Mouse (Mus musculus): Measurements from ENCODE around the gene Phgr1. TPM values are rescaled to one million over a fixed set of nuclear protein-coding genes. Genes with fewer than 3 reads are reported as not detected.

Gene Phgr1
- not detected for total RNA-seq (2021)
- long read RNA-seq, experiment 1: 0 reads
- long read RNA-seq, experiment 2: 0 reads

DNA sequence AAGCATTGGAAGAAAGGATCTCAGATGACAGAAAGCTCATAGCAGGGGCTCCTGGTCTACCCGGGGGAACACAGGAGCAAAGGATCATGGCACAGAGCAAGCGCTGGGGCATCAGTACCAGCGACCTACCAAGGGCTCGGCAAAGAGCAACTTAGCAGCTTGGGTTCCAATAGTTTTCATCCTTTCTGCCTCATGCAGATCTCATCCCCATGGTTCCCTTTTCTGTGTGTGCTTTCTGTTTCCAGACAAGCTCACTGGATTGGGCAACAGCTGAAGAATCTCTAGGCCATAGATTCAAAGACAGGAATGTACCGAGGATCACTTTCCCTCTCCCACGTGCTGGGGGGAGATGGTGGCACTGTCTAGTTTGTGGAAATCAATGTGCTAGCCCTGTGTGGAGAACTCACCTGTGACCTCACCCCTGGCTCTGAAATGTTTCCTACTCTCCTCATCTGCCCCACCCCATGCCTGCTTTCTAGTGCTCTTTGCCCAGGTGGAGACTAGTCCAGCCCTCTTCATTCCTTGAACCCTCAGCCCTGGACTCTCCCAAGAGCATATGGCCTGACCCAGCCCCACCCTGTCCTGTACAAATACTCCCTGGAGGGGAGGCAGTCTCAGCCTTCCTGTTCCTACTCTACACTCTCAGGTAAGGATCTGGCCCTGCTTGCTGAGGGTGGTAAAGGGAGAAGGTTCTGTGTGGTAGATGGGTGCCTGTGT lies at the start of gene Phgr1:
Gene Phgr1 (plus strand): TSS at position 612 of the 717 bp plus-strand sequence.
- no peak for TF ChIP-seq CTCF (IDR thresholded peaks at IDR 0.05)
- intact Hi-C loops (cut with DNase I): no loop called here
- no peak within 1 kb of the TSS for H3K4me3 ChIP-seq
- no peak for DNase-seq (ENCODE audit: extremely low spot score in 1 of 2, low spot score in 2 of 2)
- no peak within 1 kb of the TSS for H3K27ac ChIP-seq

DNA sequence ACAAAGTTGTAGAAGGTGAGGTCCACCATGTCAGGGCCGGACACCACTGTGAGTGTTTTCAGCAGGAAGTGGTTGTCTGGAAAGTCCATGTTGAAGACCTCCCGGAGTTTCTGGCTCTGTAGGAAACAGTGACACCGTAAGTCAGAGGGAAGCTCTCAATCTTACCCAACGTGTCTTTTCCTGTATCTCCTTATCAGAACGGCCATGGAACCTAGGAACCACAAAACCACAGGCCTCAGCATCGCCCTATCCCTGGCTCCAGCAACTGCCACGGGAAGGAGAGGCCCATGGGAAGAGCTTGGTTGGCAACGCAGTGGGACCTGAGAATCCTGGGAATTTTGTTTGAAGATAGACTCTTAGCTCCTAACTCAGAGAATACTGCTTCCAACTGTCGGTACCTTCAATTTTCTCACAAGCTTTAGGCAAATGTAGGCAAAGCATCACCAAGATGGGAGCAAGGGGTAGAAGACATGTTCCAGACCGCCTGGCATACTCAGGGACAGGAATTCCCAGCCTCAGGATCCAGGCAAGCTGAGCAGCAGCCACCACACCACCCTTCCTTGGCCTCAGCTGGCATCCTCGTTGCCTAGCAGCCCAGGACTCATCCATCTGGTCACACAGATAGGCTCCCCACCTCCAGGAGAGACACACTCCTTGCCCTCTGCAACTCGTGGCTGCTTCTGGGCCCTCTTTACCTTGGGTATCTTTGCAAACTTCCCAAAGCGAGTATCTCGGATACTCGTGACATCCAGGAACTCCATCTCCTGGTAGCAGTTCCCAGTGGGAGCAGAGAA lies 48.7 kb upstream of the Phgr1 start:
- Histone ChIP-seq H3K4me3 (no peak overlapping the region), H3K27ac (no peak overlapping the region)
- DNase-seq (ENCODE audit: extremely low spot score in 1 of 2, low spot score in 2 of 2): no peak
- no peak for TF ChIP-seq CTCF (IDR thresholded peaks at IDR 0.05)
- intact Hi-C loops (cut with DNase I): no loop called here

DNA sequence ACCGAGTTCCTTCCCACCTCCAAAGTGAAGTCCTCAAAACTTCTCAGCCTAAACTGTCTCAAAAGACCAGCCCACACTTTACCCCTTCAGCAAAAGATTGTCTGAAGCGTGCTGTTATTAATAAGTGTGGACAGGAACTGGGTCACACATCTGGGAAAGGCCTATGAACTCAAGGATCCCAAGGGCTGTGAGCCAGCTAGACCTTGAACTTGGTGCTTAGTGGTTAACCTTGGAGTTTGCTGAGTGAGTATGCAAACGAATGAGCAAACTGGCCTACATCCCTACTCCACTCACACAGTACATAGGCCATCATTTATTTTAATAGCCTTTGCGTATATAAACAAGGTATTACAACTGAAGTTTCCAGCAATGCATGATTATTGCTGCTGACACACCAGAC lies 47.1 kb upstream of the Phgr1 start:
- H3K4me3 ChIP-seq: no peak overlapping the region
- TF ChIP-seq CTCF (IDR thresholded peaks at IDR 0.05): no peak
- intact Hi-C loops (cut with DNase I): no loop called here
- DNase-seq (ENCODE audit: extremely low spot score in 1 of 2, low spot score in 2 of 2): no peak
- H3K27ac ChIP-seq: no peak overlapping the region

DNA sequence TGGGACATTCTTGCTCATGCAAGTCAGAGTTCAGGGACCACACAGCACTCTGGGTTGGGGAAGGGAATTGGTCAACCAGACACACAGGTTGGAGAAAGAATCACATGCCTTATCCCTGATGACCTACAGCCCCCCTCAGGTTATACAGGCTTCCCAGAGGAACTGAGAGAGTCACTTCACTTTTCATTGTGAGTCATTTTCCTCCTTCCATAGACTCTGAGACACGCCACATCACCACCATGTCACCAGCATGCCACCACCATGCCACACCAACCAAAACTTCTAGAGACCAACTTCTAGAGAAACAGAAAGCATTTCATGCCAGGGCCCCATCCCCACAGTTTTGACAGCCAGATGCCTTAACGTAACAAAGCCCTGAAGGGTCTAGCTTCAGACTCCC lies 45.7 kb upstream of the Phgr1 start:
- no peak overlapping the region for H3K4me3 ChIP-seq
- H3K27ac ChIP-seq: no peak overlapping the region
- intact Hi-C loops (cut with DNase I): no loop called here
- DNase-seq (ENCODE audit: extremely low spot score in 1 of 2, low spot score in 2 of 2): no peak
- TF ChIP-seq CTCF (IDR thresholded peaks at IDR 0.05): no peak

DNA sequence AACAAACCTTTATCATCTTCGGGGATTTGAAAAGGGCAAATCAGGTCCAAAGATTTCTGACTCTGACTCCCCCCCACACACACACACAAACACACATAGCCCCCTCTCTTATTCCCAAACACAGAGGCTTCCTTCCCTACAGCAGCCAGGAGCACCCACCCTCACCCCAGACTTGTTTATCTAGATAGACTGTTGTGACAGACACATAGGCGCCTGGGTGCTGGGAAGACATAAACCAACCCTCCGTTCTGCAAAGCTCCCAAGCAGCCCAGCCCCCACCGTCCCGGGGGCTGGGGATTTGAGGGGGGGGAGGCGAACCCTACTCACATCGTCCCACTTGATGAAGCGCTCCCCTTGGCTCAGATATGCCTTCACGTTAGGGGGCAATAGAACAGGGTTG lies 44.7 kb upstream of the Phgr1 start:
- TF ChIP-seq CTCF (IDR thresholded peaks at IDR 0.05): no peak
- no peak for DNase-seq (ENCODE audit: extremely low spot score in 1 of 2, low spot score in 2 of 2)
- intact Hi-C loops (cut with DNase I): no loop called here
- Histone ChIP-seq H3K27ac (no peak overlapping the region), H3K4me3 (no peak overlapping the region)

DNA sequence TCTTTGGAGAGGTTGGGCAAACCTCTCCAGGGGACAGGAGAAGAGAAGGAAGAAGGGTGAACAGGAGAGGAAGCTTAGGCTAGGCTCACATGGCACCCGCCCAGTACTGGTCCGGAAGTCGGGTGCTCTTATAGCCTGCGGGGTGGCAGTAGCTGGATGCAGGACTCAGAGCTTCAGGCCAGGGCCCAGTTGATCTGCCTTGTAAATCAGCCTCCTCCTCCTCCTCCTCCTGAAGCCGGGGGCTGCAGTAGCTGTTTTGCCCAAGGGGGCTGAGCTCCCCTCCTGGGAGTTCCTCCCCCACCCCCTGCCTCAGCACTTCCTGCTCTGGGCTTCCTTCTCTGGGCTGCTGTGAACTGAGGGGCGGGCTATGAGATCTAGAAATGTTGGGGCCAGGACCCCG lies 44.2 kb upstream of the Phgr1 start, which contains the start of gene Plcb2:
Gene Plcb2 (minus strand): TSS at position 102 of the 400 bp plus-strand sequence.
- no peak for TF ChIP-seq CTCF (IDR thresholded peaks at IDR 0.05)
- Histone ChIP-seq H3K27ac (no peak within 1 kb of the TSS), H3K4me3 (no peak within 1 kb of the TSS)
- no peak for DNase-seq (ENCODE audit: extremely low spot score in 1 of 2, low spot score in 2 of 2)
- intact Hi-C loops (cut with DNase I): no loop called here

DNA sequence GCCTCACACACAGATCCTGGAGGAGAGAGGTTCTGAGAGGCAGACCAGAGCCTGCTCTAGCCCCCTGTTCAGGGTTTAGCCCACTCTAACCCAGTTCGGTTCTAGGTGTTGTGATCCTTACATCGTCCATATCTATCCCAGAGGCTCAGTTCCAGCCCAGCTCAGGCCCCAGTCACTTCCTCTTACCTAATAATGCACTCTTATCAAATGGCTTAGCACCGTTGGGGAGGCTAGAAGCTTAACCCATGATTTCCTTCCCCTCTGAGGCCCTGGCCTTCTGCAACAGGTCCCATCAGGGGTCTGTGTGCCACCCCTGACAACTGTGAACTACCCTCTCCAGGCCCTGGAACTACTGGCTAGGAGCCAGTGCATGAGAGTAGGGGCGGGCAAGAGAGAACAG lies 43.4 kb upstream of the Phgr1 start:
- no peak for DNase-seq (ENCODE audit: extremely low spot score in 1 of 2, low spot score in 2 of 2)
- TF ChIP-seq CTCF (IDR thresholded peaks at IDR 0.05): no peak
- Histone ChIP-seq H3K27ac (no peak overlapping the region), H3K4me3 (no peak overlapping the region)
- intact Hi-C loops (cut with DNase I): no loop called here

DNA sequence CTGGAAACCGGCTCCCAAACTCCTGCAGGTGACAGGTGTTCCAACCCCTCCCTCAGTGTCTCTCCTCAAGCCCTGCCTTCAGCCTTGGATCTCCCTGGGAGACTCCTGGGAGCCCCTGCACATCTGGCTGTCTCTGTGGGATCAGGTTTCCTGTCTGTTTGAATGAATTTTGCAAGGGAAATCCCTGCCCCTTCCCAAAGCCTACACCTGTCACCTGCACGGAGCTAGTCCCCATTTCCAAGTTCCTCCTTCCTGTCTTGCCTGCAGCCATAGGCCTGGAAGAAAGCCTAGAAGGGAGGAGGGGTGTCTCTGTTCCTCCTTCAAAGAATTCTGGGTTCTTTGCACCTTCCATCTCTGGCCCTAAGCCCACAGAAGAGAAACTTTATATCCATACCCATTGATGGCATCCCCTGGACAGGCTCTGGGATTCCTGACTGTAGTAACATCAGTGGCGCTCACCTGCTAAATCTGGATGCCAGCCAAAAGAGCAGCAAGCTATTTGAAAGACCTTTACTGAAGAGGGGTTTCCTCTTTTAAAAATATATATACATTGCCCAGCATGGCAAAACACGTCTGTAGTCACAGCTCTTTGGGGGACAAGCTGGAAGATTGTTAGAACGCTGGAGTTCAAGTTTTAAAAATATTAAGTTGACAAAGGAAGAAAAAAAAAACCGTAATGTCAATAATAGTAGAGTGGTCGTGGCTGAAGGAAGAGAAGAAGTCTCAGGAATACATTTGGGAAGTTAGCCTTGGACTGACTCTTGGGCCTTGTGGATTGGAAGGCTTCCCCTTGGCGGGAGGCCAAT lies 42.5 kb upstream of the Phgr1 start:
- intact Hi-C loops (cut with DNase I): loop anchor here (1.0 to 10.0 kb wide), 4 partner anchors 29 to 468 kb away; no protein-coding TSS in a partner anchor
- Histone ChIP-seq H3K4me3 (no peak overlapping the region), H3K27ac (no peak overlapping the region)
- no peak for TF ChIP-seq CTCF (IDR thresholded peaks at IDR 0.05)
- DNase-seq (ENCODE audit: extremely low spot score in 1 of 2, low spot score in 2 of 2): no peak

DNA sequence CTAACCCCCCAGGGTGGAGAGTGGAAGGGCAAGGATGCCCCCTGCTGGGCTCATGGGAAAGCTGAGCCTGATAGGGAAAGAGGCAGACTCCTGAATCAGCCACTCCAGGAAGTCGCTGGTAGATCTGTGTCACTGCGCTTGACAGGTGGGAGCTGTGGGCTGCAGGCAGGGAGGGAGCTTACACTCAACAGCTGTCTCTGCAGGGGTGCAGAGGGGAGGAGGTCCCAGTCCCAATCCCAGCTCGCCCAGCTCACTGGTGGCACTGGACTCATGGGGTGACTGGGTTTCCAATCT lies 42.0 kb upstream of the Phgr1 start:
- no peak overlapping the region for H3K4me3 ChIP-seq
- intact Hi-C loops (cut with DNase I): loop anchor here (1.0 to 10.0 kb wide), 4 partner anchors 30 to 468 kb away; no protein-coding TSS in a partner anchor
- peak; percentile 79 for DNase-seq (ENCODE audit: extremely low spot score in 1 of 2, low spot score in 2 of 2)
- H3K27ac ChIP-seq: no peak overlapping the region
- TF ChIP-seq CTCF (IDR thresholded peaks at IDR 0.05): peak; percentile 94

DNA sequence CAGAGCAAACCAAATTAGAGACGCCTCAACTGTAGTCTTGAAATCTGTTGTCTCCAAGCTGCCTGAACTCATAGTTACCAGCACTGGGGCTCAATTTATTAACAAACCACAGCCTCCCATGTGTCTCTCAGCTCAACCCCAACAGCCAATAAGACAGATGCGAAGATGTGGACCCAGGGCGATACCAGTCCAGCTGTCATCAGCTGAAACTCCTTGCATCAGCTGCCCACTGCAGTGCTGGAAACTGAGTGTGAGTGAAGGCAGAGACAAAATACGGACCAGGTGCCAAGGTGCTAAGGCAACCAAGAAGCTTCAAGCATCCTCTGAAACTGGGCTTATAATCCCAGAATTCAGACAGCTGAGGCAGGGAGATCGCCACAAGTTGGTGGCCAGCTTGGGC lies 40.6 kb upstream of the Phgr1 start:
- intact Hi-C loops (cut with DNase I): loop anchor here (2.0 to 10.0 kb wide), 3 partner anchors 31 to 470 kb away; no protein-coding TSS in a partner anchor

DNA sequence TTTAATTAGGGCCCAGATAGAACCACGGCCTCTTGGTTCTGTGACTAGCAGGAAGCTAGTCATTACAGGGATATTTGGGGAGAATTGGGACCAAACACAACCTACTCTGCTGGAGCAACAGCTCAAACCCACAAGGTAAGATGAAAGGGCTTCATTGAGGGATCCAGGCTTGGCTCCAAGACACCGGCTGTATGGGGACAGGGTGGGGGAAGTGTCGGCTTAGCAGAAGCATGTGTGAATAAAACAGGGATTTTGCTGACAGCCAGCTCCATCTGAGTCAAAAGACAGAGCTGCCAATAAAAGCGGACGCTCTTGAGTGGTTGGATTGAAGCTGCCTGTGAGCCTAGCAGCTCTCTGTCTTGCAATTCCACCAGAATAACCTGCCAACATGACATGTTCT lies 39.2 kb upstream of the Phgr1 start:
- TF ChIP-seq CTCF (IDR thresholded peaks at IDR 0.05): no peak
- no peak for DNase-seq (ENCODE audit: extremely low spot score in 1 of 2, low spot score in 2 of 2)
- intact Hi-C loops (cut with DNase I): loop anchor here (5.0 to 10.0 kb wide), 2 partner anchors 249 to 471 kb away; no protein-coding TSS in a partner anchor
- Histone ChIP-seq H3K27ac (no peak overlapping the region), H3K4me3 (no peak overlapping the region)

More for the DNA sequence above, 40.6 kb upstream of the Phgr1 start:
- no peak for DNase-seq (ENCODE audit: extremely low spot score in 1 of 2, low spot score in 2 of 2)
- TF ChIP-seq CTCF (IDR thresholded peaks at IDR 0.05): no peak
- H3K27ac ChIP-seq: no peak overlapping the region
- no peak overlapping the region for H3K4me3 ChIP-seq

DNA sequence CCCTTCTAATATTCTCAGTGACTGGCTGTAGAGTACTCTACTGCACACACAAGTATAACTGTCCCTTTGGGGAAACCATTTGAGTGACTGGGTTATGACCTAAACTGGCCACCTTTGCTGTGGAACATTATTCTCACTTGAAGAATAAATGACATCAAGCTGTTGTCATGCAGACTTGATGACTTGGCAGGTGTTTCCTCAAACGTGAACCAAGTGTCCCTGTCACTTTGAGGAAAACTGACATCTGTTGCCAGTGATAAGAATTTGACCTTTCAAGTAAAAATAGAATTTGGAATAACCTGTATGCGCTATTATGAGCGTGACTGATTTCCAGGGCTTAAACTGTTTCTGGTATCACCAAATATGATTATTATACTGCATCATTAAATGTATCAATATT lies 32.2 kb upstream of the Phgr1 start:
- Histone ChIP-seq H3K27ac (no peak overlapping the region), H3K4me3 (no peak overlapping the region)
- DNase-seq (ENCODE audit: extremely low spot score in 1 of 2, low spot score in 2 of 2): no peak
- no peak for TF ChIP-seq CTCF (IDR thresholded peaks at IDR 0.05)
- intact Hi-C loops (cut with DNase I): no loop called here

Data from left cerebral cortex, adult 2 months (tissue).